Mouse (Mus musculus): Measurements from ENCODE around the gene Atp5g1.

DNA sequence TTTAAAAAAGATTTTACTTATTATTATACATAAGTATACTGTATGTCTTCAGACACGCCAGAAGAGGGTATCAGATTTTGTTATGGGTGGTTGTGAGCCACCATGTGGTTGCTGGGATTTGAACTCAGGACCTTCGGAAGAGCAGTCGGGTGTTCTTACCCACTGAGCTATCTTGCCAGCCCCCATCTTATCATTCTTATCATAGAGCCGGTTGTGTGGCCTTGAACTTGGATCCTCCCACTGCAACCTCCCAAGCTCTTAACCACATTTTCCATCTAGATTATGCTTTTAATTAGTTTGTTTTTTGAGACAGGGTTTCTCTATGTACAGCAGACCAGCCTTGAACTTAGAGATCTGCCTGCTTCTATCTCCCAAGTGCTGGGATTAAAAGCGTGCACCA is 38.0 kb downstream of the Atp5g1 start:
- no peak for TF ChIP-seq CTCF (IDR thresholded peaks at IDR 0.05; ENCODE audit: borderline replicate concordance, control insufficient read depth, extremely low read depth, insufficient read depth, low read length, poor library complexity)
- no peak for TF ChIP-seq POLR2A (IDR thresholded peaks at IDR 0.05; ENCODE audit: control insufficient read depth, extremely low read depth, insufficient read depth, low read length, poor library complexity)
